Mouse (Mus musculus): Measurements from ENCODE around the gene Gm11096.
A peak's percentile ranks its signal among the peaks of the same experiment; 100 is the strongest.

Gm11096 gene

DNA sequence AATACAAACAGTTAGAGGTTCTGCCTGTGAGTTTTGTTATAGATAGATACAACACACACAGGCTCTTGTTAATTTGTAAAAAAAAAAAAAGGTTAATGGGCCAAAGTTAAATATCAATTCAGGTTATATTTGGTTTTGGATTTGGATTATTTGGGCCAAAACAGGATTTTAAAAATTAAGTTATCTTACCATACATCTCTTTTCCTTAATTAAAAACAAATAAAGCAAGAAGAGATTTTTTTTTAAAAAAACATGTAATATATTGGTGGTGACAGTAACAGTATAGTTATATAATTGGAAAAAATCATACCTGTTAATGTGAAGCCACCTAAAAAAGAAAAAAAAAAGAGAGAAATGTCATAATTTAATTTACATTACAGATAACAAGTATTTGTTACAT, at the start of gene Gm11096:
Gene Gm11096 (plus strand): TSS at position 301 of the 400 bp plus-strand sequence.
- DNase-seq = no peak

GRCm38 (mm10) chr17:81393040-81393439, 48.5 kb upstream of the Gm11096 start:
- DNase-seq = no peak

DNA sequence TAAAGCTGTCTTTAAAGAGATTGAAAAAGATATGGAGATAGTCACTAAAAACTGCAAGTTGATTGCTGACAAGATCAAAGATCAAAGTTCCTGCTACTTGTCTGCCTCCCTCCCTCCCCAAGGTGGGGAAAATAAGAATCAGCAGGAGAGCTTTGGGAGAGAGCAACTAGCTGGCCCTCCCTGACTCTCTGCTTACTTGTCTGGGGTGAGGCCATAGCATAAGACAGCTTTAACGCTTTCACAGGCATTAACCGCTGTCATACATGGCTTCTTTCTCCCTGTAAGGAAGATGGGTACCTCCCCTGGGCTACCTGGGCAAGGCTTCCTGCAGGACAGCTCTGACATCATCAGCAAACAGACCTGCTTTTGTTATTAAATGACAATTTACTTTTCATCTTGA, 47.4 kb upstream of the Gm11096 start:
- no peak for DNase-seq

- DNase-seq = no peak
Measured at GRCm38 (mm10) chr17:81397434-81397833, 44.1 kb upstream of the Gm11096 start.

GRCm38 (mm10) chr17:81400377-81400776, 41.2 kb upstream of the Gm11096 start:
- no peak for DNase-seq

- DNase-seq = no peak
Measured at GRCm38 (mm10) chr17:81402636-81403035, 38.9 kb upstream of the Gm11096 start.

DNA sequence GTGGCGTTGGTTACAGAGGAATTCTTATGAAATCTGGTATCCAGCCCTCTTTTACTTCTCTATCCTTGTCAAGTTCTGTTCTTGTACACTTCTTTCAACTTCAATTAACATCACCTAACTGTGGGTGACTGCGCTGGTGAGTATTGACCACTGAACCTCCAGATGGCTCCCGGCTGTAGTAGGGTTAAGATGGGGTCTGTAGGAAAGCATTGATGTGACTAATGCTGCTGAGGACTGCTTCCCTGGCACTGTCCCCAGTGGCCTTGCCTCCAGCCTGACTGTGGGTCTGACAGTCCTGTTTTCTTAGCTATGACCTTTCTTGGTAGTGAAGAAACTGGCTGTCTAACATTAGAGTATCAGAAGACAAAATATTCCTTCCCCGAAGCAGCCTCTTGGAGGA, 38.4 kb upstream of the Gm11096 start:
- peak; percentile 47 for DNase-seq

DNA sequence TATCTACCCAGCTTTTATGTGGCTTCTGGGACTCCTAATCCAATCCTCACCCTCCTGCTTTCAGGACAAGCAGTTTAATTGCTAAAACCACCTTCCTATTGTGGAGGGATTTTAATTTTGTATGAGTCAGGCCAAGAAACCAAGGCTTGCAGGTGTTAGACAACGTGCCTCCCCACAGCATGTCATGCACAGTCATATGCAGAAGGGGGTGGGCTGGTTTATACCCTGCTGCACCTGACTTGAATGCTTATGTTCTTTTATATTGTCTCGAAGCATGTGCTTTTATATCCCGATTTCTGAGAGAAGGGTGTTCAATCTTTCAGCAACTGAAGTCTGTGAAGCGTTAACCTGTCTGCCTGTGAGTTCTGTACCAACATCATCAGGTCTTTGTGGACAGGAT, 37.3 kb upstream of the Gm11096 start:
- DNase-seq = no peak

DNA sequence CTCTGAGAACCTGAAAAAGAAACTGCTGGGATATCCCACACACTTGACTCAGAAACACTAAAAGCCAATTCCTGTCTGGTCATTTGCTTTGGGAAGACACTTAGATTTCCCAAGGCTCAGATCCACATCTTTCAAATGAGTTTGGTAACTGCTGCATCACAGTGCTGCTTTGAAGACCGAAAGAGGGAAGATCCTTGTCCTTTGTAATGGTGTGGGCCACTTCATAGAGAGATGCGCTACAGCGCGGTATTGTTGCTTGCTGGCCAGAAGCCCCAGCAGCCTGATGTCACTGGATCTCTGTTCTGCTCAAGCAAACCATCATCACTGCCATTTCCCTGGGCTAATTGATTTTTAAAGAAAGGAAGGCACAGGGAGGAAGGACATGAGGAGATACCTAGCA, 28.8 kb upstream of the Gm11096 start:
- no peak for DNase-seq

- DNase-seq = peak; percentile 33
Measured at GRCm38 (mm10) chr17:81416361-81417114, 25.0 kb upstream of the Gm11096 start.

DNA sequence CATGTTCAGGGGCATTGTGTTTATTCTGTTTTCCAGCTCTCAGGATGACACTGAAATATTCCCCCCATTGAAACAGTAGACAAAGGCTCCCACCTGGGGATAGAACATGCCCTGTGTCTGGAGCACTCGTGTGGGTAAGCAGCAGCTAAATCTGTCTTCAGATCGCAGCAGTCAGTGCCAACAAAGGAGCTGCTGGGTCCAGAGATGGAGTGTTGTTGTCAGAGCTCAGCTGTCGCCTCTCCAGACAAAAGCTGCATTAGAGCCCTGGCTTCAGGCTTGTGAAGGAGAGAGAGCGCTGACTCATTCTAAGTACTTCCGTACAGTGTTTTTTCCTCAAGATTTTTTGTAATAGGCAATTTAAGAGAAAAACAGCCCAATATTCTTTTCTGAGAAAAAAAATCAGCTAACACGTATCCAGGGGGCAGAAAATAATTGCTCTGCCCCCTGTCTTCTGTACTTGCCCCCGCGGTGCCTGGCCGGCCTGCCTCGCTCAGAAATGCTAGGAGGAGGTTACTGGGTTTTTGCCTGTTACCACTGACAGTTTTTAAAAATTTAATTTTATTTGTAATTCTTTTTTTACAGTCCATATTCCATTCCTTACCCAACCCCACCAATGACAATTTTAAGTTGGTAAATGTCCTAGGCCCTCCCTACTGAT, 21.6 kb upstream of the Gm11096 start:
- DNase-seq = no peak

DNA sequence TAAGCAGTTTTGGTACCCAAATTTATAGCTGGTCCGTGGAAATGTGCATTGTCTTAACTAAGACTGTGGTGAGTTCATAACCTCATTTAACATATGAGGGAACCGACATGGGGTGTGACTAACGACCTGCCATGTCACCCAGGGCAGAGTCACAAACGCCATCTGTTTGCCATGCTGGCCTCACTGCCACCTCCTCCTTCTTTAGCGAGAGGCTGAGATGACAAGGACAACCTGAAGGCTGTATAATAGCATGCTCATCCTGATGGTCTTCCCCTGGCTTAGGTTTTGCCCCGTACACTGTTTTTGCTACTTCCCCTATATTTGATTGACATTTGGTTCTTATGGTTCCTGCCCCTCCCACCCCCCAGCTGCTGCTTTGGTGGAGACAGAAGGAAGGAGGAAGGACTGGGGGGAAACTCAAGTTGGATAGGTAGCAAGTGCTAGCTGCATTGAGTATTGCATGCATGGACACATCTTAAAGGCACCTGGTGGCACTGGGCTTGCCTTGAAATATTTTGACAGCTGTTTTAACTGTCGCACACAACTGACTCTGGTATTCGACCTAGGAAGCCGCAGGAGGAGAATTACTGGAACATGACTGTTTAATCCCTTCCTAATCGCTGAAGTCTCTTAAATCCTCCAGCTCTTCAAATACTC, 17.2 kb upstream of the Gm11096 start:
- DNase-seq = no peak

- no peak for DNase-seq
Measured at GRCm38 (mm10) chr17:81427245-81427644, 14.3 kb upstream of the Gm11096 start.

- DNase-seq = no peak
Measured at GRCm38 (mm10) chr17:81432733-81433132, 8.8 kb upstream of the Gm11096 start.

DNA sequence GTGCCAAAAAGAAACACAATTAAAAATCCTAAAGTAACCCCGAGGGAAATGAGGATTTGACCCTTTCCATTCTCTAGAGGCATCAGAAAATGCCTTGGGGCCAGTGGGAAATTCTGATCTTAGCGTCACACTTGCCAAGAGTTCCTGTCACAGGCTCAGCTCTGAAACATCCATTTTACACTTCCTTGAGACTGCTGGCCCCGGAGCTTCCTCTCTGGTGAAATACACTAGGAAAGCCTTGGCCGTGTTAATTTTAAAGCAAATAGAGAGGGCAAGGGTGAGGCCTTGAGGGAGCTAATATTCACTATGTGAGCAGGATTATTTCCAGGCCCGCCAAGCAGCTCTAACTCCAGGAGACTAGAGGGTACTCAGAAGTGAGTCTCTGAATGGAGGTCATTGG, 8.4 kb upstream of the Gm11096 start:
- DNase-seq = peak; percentile 64

- DNase-seq = no peak
Measured at GRCm38 (mm10) chr17:81455269-81455668, 13.7 kb downstream of the Gm11096 start.

DNA sequence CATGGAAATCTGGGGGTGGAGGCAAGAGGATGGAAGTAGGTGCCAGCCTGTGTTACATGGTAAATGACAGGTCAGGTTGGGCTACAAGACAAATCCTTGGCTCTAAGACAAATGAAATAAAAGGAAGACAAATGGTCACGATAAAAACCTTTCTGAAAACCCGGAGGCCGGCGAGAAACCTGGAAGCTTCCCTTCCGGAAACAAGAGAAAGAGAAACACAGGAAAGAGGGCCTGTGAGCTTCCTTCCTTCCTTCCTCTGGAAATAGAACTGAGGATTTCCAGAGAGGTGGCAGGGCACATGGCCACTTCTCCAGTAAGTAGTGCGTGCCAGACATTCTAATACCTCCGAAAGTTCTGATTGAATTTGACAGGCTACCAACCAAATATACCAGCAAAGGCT, 14.4 kb downstream of the Gm11096 start:
- DNase-seq = no peak

DNA sequence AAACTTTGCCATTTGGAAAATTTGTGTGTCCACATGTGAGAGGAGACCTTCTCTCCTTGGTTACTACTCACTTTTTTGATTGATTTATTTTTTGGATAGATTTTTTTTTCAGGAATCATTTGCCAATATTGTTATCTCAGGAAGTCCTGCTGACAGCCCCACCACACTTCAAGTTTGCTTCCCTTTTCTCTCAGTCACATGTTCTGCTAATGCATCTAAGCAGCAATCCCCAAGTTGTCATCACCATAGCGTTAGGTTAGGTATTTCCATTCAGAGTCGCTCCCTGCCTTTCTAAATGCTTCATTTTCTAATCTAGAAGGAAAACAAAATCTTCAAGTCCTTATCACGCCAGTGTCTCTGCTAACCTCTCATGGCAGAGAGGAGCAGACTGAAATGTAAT, 17.8 kb downstream of the Gm11096 start:
- DNase-seq = no peak

GRCm38 (mm10) chr17:81468941-81469340, 27.4 kb downstream of the Gm11096 start:
- DNase-seq = peak; percentile 9

DNA sequence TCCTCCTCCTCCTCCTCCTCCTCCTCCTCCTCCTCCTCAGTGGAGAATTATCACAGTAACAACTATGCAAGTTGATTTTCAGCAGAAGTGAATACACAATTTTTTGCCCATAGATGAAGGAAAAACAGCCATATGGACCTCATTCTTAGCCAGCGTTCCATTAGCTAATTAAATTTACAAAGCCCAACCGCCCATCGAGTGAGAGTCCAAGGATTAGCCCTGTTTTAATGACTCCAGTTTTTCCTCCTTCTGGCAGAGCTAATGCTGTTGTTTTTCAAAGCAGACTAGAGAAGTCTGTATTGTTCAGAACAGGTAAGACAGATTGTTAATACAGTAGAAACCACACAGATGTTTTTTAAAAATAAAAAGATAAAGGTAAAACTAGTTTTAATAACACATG, 31.8 kb downstream of the Gm11096 start:
- no peak for DNase-seq

GRCm38 (mm10) chr17:81477420-81477819, 35.9 kb downstream of the Gm11096 start:
- DNase-seq = no peak

- DNase-seq = no peak
Measured at GRCm38 (mm10) chr17:81479807-81480206, 38.2 kb downstream of the Gm11096 start.

- peak; percentile 87 for DNase-seq
Measured at GRCm38 (mm10) chr17:81480351-81481161, 39.0 kb downstream of the Gm11096 start.
